8 mouse cellular contexts compared by ENCODE assay signal in the genomic region with DNA sequence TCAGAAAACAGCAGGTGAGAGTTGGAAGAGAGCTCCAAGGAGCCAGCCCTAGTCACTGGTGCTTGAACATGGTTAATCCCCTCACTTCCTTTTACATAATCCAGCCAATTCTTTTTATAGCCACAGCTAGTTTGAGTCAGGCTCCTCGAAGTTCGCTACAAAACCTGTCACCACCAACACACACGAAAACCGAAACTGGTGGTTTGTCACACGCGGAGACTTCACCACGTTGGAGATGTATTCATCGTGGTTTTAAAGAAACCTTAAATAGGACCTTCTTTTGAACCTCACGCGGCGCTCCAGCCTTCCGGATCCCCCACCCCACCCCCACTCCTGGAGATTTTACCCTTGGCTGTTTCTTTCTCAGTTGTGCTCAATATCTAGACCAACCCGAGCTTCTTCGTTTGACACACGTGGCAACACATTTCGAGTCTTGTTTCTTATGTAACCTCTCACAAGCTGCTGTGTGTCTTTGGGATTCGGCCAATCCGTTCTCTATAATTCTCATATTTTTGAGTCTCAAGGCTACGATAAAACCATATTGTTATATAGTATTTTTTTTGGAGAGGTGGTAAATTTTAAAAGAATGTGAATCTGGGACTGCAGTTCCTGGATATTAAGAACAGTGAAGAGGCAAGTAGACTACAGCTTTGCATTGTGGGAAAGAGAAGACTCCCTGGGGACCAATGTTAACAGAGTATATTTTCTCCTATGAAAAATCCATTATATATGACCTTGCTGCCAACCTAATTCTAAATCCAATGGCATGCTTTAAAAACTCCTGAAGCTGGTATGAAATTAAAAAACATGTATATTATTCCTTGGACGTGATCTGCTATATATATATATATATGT. TPM values are rescaled to one million over a fixed set of nuclear protein-coding genes. Genes with fewer than 3 reads are reported as not detected.
DNase-seq lines count a peak whose midpoint lies in the region; ATAC-seq and TF ChIP-seq lines count a peak whose summit lies in the region.

No protein-coding gene starts in this region.

- 27% methylated on average over 20 of the region's 20 CpGs for WGBS in heart, embryonic 14.5 days
- 36% methylated on average over 20 of the region's 20 CpGs for WGBS in lung, postnatal 0 days

- H3K4me3 ChIP-seq in testis, adult 2 months (ENCODE audit: control insufficient read depth, low read depth, low read length), result peak overlapping the region; percentile 59
- peak overlapping the region; percentile 32 for H3K4me3 ChIP-seq in embryonic fibroblast, embryonic 13.5 days (ENCODE audit: insufficient read depth, low read length)
- peak overlapping the region; percentile 41 to 51 for H3K4me3 ChIP-seq in heart, embryonic 14.5 days (ENCODE audit: control insufficient read depth in 1 of 2, insufficient read depth in 1 of 2, low read depth in 1 of 2, low read length in 2 of 2)
- peak overlapping the region; percentile 28 for H3K4me3 ChIP-seq in lung, postnatal 0 days (ENCODE audit: low read depth, low read length)

- DNase-seq in testis, postnatal 14 days (ENCODE audit: low spot score), result no peak
- peak; percentile 9 for DNase-seq in kidney, postnatal 14 days
- peak; percentile 41 for DNase-seq in lung, postnatal 0 days (ENCODE audit: low spot score)
- DNase-seq in right cerebral cortex, postnatal 36 days (ENCODE audit: low spot score in 2 of 2), result peak; percentile 65 to 78
- DNase-seq in ovary, postnatal 14 days (ENCODE audit: low spot score), result no peak

- H3K36me3 ChIP-seq in testis, adult 2 months (ENCODE audit: control insufficient read depth, insufficient read depth, low read length), result no peaks in the 10 kb centered on the region
- no peaks in the 10 kb centered on the region for H3K36me3 ChIP-seq in heart, embryonic 14.5 days (ENCODE audit: control insufficient read depth, insufficient read depth, low read length)
- H3K36me3 ChIP-seq in lung, postnatal 0 days (ENCODE audit: insufficient read depth, low read length), result no peaks in the 10 kb centered on the region

- no peaks in the 10 kb centered on the region for H3K27me3 ChIP-seq in testis, adult 2 months (ENCODE audit: control insufficient read depth, insufficient read depth, low read length)
- no peaks in the 10 kb centered on the region for H3K27me3 ChIP-seq in heart, embryonic 14.5 days (ENCODE audit: control insufficient read depth, insufficient read depth, low read length)
- H3K27me3 ChIP-seq in lung, postnatal 0 days (replicated peaks; ENCODE audit: insufficient read depth, low read length), result no peaks in the 10 kb centered on the region

- no peak for TF ChIP-seq POLR2A in testis, adult 2 months (IDR thresholded peaks at IDR 0.05; ENCODE audit: control insufficient read depth, low read depth, low read length)
- no peak for TF ChIP-seq POLR2A in embryonic fibroblast, embryonic 13.5 days (IDR thresholded peaks at IDR 0.05; ENCODE audit: low read depth, low read length)

- no peak overlapping the region for H3K27ac ChIP-seq in testis, adult 2 months (ENCODE audit: control insufficient read depth, insufficient read depth, low read depth, low read length)
- no peak overlapping the region for H3K27ac ChIP-seq in embryonic fibroblast, embryonic 13.5 days (ENCODE audit: insufficient read depth, low read length)
- peak overlapping the region; percentile 10 to 49; a peak in 2 of 4 replicates for H3K27ac ChIP-seq in heart, embryonic 14.5 days (replicated peaks in 1 of 2; ENCODE audit: control insufficient read depth in 1 of 2, insufficient read depth in 1 of 2, low read depth in 2 of 2, low read length in 2 of 2)
- H3K27ac ChIP-seq in lung, postnatal 0 days (ENCODE audit: low read length), result no peak overlapping the region

- H3K4me1 ChIP-seq in testis, adult 2 months (ENCODE audit: control insufficient read depth, insufficient read depth, low read length), result peaks cover 3% of the 10 kb centered on the region
- H3K4me1 ChIP-seq in embryonic fibroblast, embryonic 13.5 days (ENCODE audit: control insufficient read depth, insufficient read depth, low read length), result no peaks in the 10 kb centered on the region
- H3K4me1 ChIP-seq in heart, embryonic 14.5 days (ENCODE audit: control insufficient read depth in 2 of 2, insufficient read depth in 2 of 2, low read length in 2 of 2), result peaks cover 6 to 8% of the 10 kb centered on the region in 2 experiments
- H3K4me1 ChIP-seq in lung, postnatal 0 days (ENCODE audit: insufficient read depth, low read depth, low read length), result no peaks in the 10 kb centered on the region

- peak overlapping the region; percentile 63 for H3K9ac ChIP-seq in heart, embryonic 14.5 days (ENCODE audit: low read length)
- 0 out of 2 replicates have a peak overlapping the region, but pooled peaks have one; percentile 29 for H3K9ac ChIP-seq in lung, postnatal 0 days (replicated peaks; ENCODE audit: low read depth)

- TF ChIP-seq CTCF in testis, adult 2 months (IDR thresholded peaks at IDR 0.05; ENCODE audit: control insufficient read depth, insufficient read depth, insufficient replicate concordance, low read depth, low read length), result no peak
- TF ChIP-seq CTCF in embryonic fibroblast, embryonic 13.5 days (IDR thresholded peaks at IDR 0.05; ENCODE audit: borderline replicate concordance, insufficient read depth, low read length), result no peak
- TF ChIP-seq CTCF in lung, postnatal 0 days (IDR thresholded peaks at IDR 0.05), result no peak

- TF ChIP-seq EP300 in lung, postnatal 0 days (IDR thresholded peaks at IDR 0.05), result no peak

- ATAC-seq in heart, embryonic 14.5 days (ENCODE audit: insufficient number of reproducible peaks, insufficient read depth, low FRiP score, low read depth), result no peak
- no peak; the same call in 1 of the 2 replicates for ATAC-seq in lung, postnatal 0 days

- H3K4me2 ChIP-seq in heart, embryonic 14.5 days (ENCODE audit: low read length), result peak overlapping the region; percentile 69
- peak overlapping the region; percentile 53 for H3K4me2 ChIP-seq in lung, postnatal 0 days (replicated peaks; ENCODE audit: low read depth, low read length)

- H3K9me3 ChIP-seq in heart, embryonic 14.5 days (ENCODE audit: control insufficient read depth, low read length), result no peaks in the 10 kb centered on the region
- no peaks in the 10 kb centered on the region for H3K9me3 ChIP-seq in lung, postnatal 0 days (ENCODE audit: low read length)

RNA-seq across cellular contexts. Expression of gene Zdhhc17, which starts 21.8 kb away (rescaled TPM):
- polyA plus RNA-seq in testis, adult 2 months (2012; rRNA removed), result 10.1 and 10.4 TPM in 2 replicates
- polyA plus RNA-seq in embryonic fibroblast, embryonic 13.5 days (2011; ENCODE audit: insufficient read length, low read depth, missing spikeins), result 23.7 and 31.6 TPM in 2 replicates
- 18.7 and 23.4 TPM in 2 replicates for polyA plus RNA-seq in heart, embryonic 14.5 days (2014; fragmentation: Nextera tagmentation; extraction: Ambion mirVana)
- polyA plus RNA-seq in lung, postnatal 0 days (2015; fragmentation: Nextera tagmentation; extraction: Ambion mirVana), result 16.8 and 18.4 TPM in 2 replicates

Comparison
In these comparisons a context has a peak if more than half of its experiments do, and no peak if none do; other contexts are left out.
1. H3K27ac ChIP-seq: peak in heart, embryonic 14.5 days (2 of 2); none in testis, adult 2 months (single experiment), embryonic fibroblast, embryonic 13.5 days (single experiment) and lung, postnatal 0 days (single experiment).
2. DNase-seq: peak in kidney, postnatal 14 days (single experiment), lung, postnatal 0 days (single experiment) and right cerebral cortex, postnatal 36 days (2 of 2); none in testis, postnatal 14 days (single experiment) and ovary, postnatal 14 days (single experiment).
3. Peak in every context shown above with its lines, with median percentiles within 50 percentile points of each other: H3K4me3 ChIP-seq.